In genomic region chr3:38419896-38420295, GRCm38 (mm10) we compare ENCODE assay signal across 28 mouse cellular contexts.
"Had no signal": no experiment of that assay in that cellular context is flagged by ENCODE, and none has a peak within 500 bp of the region (broad histone marks: within the 10 kb centered on the region; RNA-seq: fewer than 3 reads in every experiment).

No protein-coding gene starts in this region.

- H3K4me2 ChIP-seq: embryonic facial prominence, embryonic 12.5 days; embryonic facial prominence, embryonic 13.5 days; embryonic facial prominence, embryonic 15.5 days; forebrain, embryonic 12.5 days; forebrain, embryonic 13.5 days; forebrain, embryonic 15.5 days had no signal

- ATAC-seq: forebrain, embryonic 13.5 days; forebrain, embryonic 14.5 days; forebrain, embryonic 15.5 days; forebrain, embryonic 16.5 days; forebrain, postnatal 0 days had no signal

- H3K4me1 ChIP-seq: embryonic facial prominence, embryonic 12.5 days; embryonic facial prominence, embryonic 13.5 days; forebrain, embryonic 10.5 days; forebrain, embryonic 12.5 days; forebrain, embryonic 13.5 days; forebrain, embryonic 15.5 days had no signal

- DNase-seq: cerebellum, adult 2 months; cerebellum, adult 8-10 months; cerebellum, adult 9-10 months; cerebellum, adult 9-11 months; cerebellum, postnatal 10 days; cerebellum, postnatal 14 days; cerebellum, postnatal 25 days; cerebellum, postnatal 36 days; embryo, embryonic 11 days; forebrain, postnatal 0 days; gastrocnemius, adult 2 months; gastrocnemius, postnatal 10 days; gastrocnemius, postnatal 14 days; gastrocnemius, postnatal 25 days; gastrocnemius, postnatal 36 days; heart, adult 18-20 months; heart, adult 2 months had no signal

- H3K4me3 ChIP-seq: embryonic facial prominence, embryonic 10.5 days; embryonic facial prominence, embryonic 12.5 days; embryonic facial prominence, embryonic 13.5 days; embryonic facial prominence, embryonic 15.5 days; erythroblast, embryonic 14.5 days; forebrain, embryonic 10.5 days; forebrain, embryonic 12.5 days; forebrain, embryonic 13.5 days; forebrain, embryonic 15.5 days; gastrocnemius, adult 2 months; heart, adult 2 months had no signal

- H3K9ac ChIP-seq: embryonic facial prominence, embryonic 12.5 days; embryonic facial prominence, embryonic 13.5 days; embryonic facial prominence, embryonic 15.5 days; forebrain, embryonic 12.5 days; forebrain, embryonic 13.5 days; forebrain, embryonic 15.5 days; forebrain, postnatal 0 days had no signal

- H3K9me3 ChIP-seq: embryonic facial prominence, embryonic 10.5 days; embryonic facial prominence, embryonic 12.5 days; embryonic facial prominence, embryonic 13.5 days; embryonic facial prominence, embryonic 15.5 days; forebrain, embryonic 10.5 days; forebrain, embryonic 12.5 days; forebrain, embryonic 13.5 days; forebrain, embryonic 15.5 days had no signal

- H3K36me3 ChIP-seq: embryonic facial prominence, embryonic 10.5 days; embryonic facial prominence, embryonic 12.5 days; embryonic facial prominence, embryonic 13.5 days; embryonic facial prominence, embryonic 15.5 days; forebrain, embryonic 10.5 days; forebrain, embryonic 12.5 days; forebrain, embryonic 15.5 days had no signal

- H3K27ac ChIP-seq: embryonic facial prominence, embryonic 10.5 days; embryonic facial prominence, embryonic 12.5 days; embryonic facial prominence, embryonic 13.5 days; embryonic facial prominence, embryonic 15.5 days; forebrain, embryonic 10.5 days; forebrain, embryonic 12.5 days; forebrain, embryonic 13.5 days; forebrain, embryonic 15.5 days; gastrocnemius, adult 2 months; heart, adult 2 months had no signal

- H3K27me3 ChIP-seq: embryonic facial prominence, embryonic 12.5 days; embryonic facial prominence, embryonic 13.5 days; embryonic facial prominence, embryonic 15.5 days; forebrain, embryonic 12.5 days; forebrain, embryonic 13.5 days; forebrain, embryonic 15.5 days had no signal
